Mouse (Mus musculus) naive thymus-derived CD4-positive, alpha-beta T cell, adult 2 months (primary cell): ENCODE measurements at regions not wholly inside any gene's neighbourhood (a gene's known extent, or its start where the extent isn't known, plus 50 kb on each side); places are given as distances from the start of the nearest gene placed in this dataset.
A peak's percentile ranks its signal among the peaks of the same experiment; 100 is the strongest.

Source experiments
- DNase-seq: peaks from one replicate; pipeline ENCODE4 v3.0.0-alpha.2; 2011; ENCODE audit warnings: low read depth

DNA sequence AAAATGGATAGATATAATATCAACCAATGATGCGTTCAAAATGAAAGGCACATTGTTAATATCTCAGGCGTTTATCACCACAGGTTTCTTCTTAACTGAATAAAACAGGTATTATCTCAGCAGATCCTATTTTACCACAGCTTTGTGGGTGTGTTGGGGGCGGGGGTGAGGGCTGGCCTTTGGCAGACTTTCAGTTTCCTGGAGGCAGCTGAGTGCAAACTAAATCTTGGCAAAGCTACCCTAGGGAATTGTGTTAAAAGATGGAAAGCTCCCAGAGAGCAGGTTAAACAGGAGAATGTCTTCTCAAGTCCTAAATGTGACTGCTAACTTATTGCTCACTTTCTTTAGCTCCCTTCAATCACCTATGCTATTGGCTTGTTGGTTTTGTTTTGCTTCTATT, 223.8 kb downstream of the Kdm4c start:
- no peak for DNase-seq

- no peak for DNase-seq
Measured at GRCm38 (mm10) chr4:74512489-74512888, 270.2 kb downstream of the Kdm4c start.

DNA sequence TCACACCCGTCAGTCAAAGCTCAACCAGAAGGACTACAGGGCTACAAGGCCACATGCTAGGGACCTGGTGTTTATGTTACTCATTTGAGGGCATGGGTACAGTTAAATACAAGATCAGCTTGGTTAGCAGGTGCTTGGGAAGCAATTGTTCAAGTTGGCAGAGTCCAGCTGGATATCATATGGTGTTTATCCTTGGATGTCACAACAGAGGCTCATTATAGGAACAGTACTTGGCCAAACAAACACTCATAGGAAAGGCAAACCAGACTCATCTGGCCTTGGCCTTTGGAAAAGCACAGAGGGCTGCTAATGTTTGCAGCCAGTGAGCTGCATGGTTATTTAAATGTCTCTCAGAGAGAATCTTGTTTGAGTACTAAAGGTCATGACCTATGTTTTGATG, 311.6 kb downstream of the Kdm4c start:
- DNase-seq = no peak

DNA sequence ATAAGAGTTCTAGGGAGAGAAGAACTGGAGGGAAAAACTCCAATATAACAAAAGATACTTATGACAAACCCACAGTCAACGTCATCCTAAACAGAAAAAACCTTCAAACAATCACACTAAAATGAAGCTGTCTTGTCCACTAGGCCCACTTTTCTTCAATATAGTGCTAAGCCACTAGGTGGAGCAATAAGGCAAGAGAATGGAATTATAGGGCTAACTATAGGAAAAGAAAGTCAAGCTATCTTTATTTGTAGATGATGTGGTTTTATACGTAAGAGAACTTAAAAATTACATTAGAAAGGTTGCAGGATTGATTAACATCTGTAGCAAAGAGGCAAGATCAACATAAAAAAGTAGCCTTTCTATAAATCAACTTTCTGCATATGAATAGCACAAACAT, 321.3 kb downstream of the Kdm4c start:
- peak; percentile 3 for DNase-seq

DNA sequence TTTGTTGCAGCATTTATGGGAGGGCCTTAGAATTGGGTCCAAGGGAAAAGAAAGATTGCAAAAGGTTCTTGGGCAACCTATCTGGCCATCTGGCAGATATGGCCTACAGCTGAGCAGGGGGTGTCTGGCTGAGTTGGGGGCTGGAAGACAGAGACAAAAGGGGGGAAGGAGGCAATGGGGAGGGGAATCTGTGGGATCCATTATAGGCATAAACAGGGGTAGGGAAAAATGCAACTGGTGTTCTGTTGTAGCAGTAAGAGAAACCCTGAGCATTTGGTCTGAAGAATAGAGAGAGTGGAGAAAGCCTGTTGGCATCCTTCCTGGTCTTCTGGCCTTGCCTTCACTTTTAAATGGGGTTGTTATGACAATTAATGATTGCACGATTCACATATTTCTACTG, 344.1 kb downstream of the Kdm4c start:
- no peak for DNase-seq

DNA sequence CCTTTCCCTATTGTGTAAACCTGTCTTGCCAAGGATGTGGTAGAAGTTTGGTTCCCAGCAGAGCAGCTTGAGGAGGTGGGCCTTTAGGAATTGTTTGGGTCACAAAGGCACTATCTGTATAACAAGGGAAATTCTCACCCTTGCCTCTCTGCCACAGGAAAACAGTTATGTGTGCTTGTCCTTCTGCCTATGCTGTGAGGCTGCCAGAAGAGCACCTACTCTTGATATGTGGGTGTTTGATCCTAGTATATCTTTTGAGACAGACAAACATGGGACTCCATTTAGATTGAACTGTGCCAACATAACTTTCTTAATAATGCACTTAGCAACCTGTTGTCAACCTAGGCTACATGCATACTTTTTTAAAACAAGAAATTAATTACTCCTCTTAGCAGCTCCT, 344.8 kb downstream of the Kdm4c start:
- no peak for DNase-seq

- no peak for DNase-seq
Measured at GRCm38 (mm10) chr4:74588761-74589160, 346.5 kb downstream of the Kdm4c start.

- no peak for DNase-seq
Measured at GRCm38 (mm10) chr4:74613032-74613431, 370.7 kb downstream of the Kdm4c start.
